Mouse (Mus musculus): ENCODE results near the gene Unc5b. TPM values are rescaled to one million over a fixed set of nuclear protein-coding genes. Genes with fewer than 3 reads are reported as not detected.

The Unc5b gene
- polyA plus RNA-seq, 1 experiment from 2014 or later: 2.4 TPM

DNA sequence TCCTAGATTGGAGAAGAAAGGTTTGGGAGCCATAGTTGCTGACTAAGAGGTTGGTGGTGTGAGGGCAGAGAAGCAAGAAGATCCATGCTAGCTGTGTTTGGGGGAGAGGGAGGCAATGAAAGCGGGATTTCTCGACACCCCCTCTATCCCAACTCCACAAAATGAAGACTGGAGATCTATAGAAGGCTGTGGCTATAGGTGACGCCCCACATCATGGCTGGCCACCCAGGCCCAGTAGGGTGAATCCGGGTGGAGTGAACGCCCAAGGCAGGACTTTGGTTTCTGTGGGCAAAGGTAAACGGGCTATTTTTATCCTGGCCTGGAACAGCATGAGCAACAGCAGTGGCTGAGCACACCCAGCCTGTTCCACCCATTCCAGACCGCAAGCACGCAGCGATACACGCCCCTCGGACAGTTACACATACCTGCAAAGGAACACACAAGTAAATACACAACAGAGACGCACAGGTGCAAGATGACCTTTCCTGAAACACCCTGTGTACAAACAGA lies 1.3 kb upstream of the Unc5b start:
- ATAC-seq (ENCODE audit: low FRiP score, low TSS enrichment): no peak

DNA sequence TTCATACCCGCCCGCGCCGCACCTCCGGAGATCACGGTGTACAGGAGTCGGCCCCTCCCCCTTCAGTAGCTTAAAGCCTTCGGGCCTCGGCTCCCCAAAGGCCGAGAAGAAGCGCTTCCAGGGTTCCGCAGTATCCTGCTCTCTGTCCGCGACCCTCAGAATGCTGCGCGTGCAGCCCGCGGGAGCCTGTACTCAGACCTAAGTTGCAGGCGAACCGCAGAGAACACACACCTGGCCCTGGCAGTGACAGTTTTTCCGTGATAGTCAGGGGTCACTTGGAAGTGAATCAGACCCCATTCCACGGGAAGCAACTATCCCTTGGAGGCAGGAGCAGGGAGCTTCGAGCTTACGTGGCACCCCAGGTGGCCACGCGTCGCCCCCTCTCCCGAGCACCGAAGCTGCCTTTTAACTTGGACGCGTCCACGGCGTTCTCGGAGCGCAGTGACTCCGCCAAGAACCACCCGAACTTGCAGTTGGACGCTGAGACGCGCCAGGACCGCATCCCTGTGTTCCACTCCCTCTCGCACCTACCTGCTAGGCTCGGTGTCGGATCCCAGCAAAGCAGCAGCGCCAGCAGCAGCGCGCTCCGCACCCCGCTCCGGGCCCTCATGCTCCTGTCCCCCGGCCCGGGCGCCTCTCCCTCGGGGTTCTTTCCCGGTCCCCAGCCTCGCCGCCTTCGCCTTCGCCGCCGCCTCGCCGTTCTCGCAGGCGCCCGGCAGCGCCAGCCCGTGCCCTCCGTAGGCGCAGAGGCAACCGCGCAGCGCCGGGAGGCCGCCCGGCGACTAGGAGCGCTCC lies 628 bp downstream of the Unc5b start:
- under 1% methylated on average over 78 of the region's 78 CpGs for WGBS
- Histone ChIP-seq H3K9me3 (ENCODE audit: control insufficient read depth, low read length) (no peaks in the 10 kb centered on the region), H3K4me2 (ENCODE audit: low read length) (peak overlapping the region; percentile 96), H3K9ac (replicated peaks; ENCODE audit: low read length) (peak overlapping the region; percentile 57), H3K27me3 (ENCODE audit: control insufficient read depth, insufficient read depth, low read length) (peaks cover 67% of the 10 kb centered on the region), H3K4me3 (replicated peaks; ENCODE audit: low read depth, low read length) (peak overlapping the region; percentile 57), H3K4me1 (ENCODE audit: control insufficient read depth, insufficient read depth, low read length) (peaks cover 39% of the 10 kb centered on the region), H3K36me3 (ENCODE audit: control insufficient read depth, insufficient read depth, low read length) (no peaks in the 10 kb centered on the region), H3K27ac (replicated peaks; ENCODE audit: low read depth, low read length) (peak overlapping the region; percentile 45; the same call in 1 of the 2 replicates)
- peak; percentile 57 for DNase-seq
- ATAC-seq (ENCODE audit: low FRiP score, low TSS enrichment): 0 out of 2 replicates have a peak, but pooled peaks have one; percentile 7

More for the DNA sequence above, 1.3 kb upstream of the Unc5b start:
- 76% methylated on average over 12 of the region's 12 CpGs for WGBS
- DNase-seq: no peak
- Histone ChIP-seq H3K27me3 (ENCODE audit: control insufficient read depth, insufficient read depth, low read length) (peaks cover 55% of the 10 kb centered on the region), H3K9me3 (ENCODE audit: control insufficient read depth, low read length) (no peaks in the 10 kb centered on the region), H3K4me1 (ENCODE audit: control insufficient read depth, insufficient read depth, low read length) (peaks cover 23% of the 10 kb centered on the region), H3K36me3 (ENCODE audit: control insufficient read depth, insufficient read depth, low read length) (no peaks in the 10 kb centered on the region), H3K9ac (replicated peaks; ENCODE audit: low read length) (no peak overlapping the region), H3K27ac (replicated peaks; ENCODE audit: low read depth, low read length) (no peak overlapping the region), H3K4me2 (ENCODE audit: low read length) (no peak overlapping the region), H3K4me3 (replicated peaks; ENCODE audit: low read depth, low read length) (no peak overlapping the region)

DNA sequence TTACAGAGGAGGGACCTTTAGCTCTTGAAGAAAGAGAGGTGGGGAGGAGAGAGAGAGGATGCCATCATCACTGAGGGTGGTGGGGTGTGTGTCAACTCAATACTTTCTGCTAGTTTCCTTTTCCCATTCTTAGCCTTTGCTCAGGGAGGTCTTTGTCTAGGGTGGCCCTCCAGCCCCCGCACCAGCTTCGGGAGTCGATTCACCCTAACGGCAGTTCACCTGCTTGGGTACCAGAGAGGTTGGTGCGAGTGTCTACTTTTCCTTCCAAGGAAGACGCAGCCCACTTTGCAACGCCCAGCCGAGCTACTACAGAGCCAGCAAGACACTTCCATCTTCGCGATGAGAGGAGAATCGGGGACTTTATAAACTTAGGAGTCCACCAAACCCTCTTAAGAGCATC lies 1.4 kb downstream of the Unc5b start:
- Histone ChIP-seq H3K9ac (replicated peaks; ENCODE audit: low read length) (peak overlapping the region; percentile 57; the same call in 1 of the 2 replicates), H3K4me2 (ENCODE audit: low read length) (peak overlapping the region; percentile 96), H3K27ac (replicated peaks; ENCODE audit: low read depth, low read length) (no peak overlapping the region), H3K4me1 (ENCODE audit: control insufficient read depth, insufficient read depth, low read length) (peaks cover 39% of the 10 kb centered on the region), H3K36me3 (ENCODE audit: control insufficient read depth, insufficient read depth, low read length) (no peaks in the 10 kb centered on the region), H3K27me3 (ENCODE audit: control insufficient read depth, insufficient read depth, low read length) (peaks cover 72% of the 10 kb centered on the region), H3K4me3 (replicated peaks; ENCODE audit: low read depth, low read length) (peak overlapping the region; percentile 57), H3K9me3 (ENCODE audit: control insufficient read depth, low read length) (no peaks in the 10 kb centered on the region)
- DNase-seq: no peak
- WGBS: under 1% methylated on average over 11 of the region's 11 CpGs
- ATAC-seq (ENCODE audit: low FRiP score, low TSS enrichment): no peak

DNA sequence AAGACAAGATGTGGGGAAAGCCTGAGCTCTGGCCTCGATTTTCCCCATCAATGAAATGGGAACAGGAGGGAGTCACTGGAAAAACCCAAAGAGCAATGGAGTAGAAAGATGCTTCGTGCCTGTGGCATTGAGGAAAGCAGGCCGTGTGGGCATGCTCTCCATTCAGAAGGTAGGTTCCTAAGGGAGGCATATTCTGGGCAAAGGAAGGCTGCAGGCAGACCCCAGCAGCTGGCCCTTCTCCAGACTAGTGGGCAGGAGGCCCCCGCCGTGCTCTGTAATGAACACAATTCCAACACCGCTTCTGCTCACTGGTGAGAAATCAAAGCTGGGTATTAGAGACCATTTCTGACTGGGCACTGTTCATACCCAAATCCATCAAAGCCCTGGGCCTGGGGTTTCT lies 2.3 kb downstream of the Unc5b start:
- H3K27me3 ChIP-seq (ENCODE audit: control insufficient read depth, insufficient read depth, low read length): peaks cover 72% of the 10 kb centered on the region
- H3K9ac ChIP-seq (replicated peaks; ENCODE audit: low read length): 0 out of 2 replicates have a peak overlapping the region, but pooled peaks have one; percentile 2
- WGBS: 28% methylated on average over 6 of the region's 6 CpGs
- DNase-seq: no peak
- no peak overlapping the region for H3K27ac ChIP-seq (replicated peaks; ENCODE audit: low read depth, low read length)
- no peaks in the 10 kb centered on the region for H3K9me3 ChIP-seq (ENCODE audit: control insufficient read depth, low read length)
- no peaks in the 10 kb centered on the region for H3K36me3 ChIP-seq (ENCODE audit: control insufficient read depth, insufficient read depth, low read length)
- peak overlapping the region; percentile 57 for H3K4me3 ChIP-seq (replicated peaks; ENCODE audit: low read depth, low read length)
- peak overlapping the region; percentile 96 for H3K4me2 ChIP-seq (ENCODE audit: low read length)
- peaks cover 39% of the 10 kb centered on the region for H3K4me1 ChIP-seq (ENCODE audit: control insufficient read depth, insufficient read depth, low read length)
- no peak for ATAC-seq (ENCODE audit: low FRiP score, low TSS enrichment)

DNA sequence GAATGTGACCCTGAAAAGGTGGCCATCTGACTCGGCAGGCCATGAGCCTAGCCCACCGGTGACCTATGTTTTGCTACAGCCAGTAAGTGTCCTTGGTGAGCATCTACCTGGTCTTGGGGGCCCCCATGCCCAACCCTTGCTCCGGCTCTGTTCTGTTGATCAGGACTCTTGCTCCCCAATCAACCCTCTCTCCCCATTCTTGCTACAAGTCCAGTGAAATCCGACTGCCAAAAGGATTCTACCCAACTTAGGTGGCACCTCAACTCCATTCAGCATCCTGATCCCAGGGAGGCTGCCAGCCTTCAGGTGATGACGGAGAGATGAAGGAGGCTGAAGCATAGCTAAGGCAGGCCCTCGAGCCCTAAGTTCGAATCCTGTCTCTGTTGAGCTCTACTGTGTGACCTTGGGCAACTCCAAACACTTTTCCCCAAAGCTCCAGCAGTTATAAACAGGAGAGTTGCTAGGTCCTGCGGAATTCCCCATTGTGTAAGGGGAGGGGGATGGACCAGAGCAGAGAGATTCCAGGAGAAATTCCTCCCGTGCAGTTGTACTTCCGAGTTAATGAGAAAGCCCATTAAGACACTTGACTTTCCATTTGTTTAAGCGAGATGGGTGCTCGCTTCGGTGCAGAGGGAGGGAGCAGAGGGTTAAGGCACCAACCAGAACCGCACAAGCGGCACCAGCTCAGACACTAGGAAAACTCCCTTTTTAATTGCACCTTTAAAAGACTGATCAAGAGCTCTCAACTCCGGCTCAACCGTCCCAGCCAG lies 3.3 kb downstream of the Unc5b start:
- ATAC-seq (ENCODE audit: low FRiP score, low TSS enrichment) (no peak), DNase-seq (no peak)
- Histone ChIP-seq H3K27ac (replicated peaks; ENCODE audit: low read depth, low read length) (no peak overlapping the region), H3K9ac (replicated peaks; ENCODE audit: low read length) (no peak overlapping the region), H3K4me1 (ENCODE audit: control insufficient read depth, insufficient read depth, low read length) (peaks cover 39% of the 10 kb centered on the region), H3K4me2 (ENCODE audit: low read length) (peak overlapping the region; percentile 96), H3K36me3 (ENCODE audit: control insufficient read depth, insufficient read depth, low read length) (no peaks in the 10 kb centered on the region), H3K27me3 (ENCODE audit: control insufficient read depth, insufficient read depth, low read length) (peaks cover 64% of the 10 kb centered on the region), H3K4me3 (replicated peaks; ENCODE audit: low read depth, low read length) (0 out of 2 replicates have a peak overlapping the region, but pooled peaks have one; percentile 3), H3K9me3 (ENCODE audit: control insufficient read depth, low read length) (no peaks in the 10 kb centered on the region)
- WGBS: 45% methylated on average over 17 of the region's 17 CpGs

DNA sequence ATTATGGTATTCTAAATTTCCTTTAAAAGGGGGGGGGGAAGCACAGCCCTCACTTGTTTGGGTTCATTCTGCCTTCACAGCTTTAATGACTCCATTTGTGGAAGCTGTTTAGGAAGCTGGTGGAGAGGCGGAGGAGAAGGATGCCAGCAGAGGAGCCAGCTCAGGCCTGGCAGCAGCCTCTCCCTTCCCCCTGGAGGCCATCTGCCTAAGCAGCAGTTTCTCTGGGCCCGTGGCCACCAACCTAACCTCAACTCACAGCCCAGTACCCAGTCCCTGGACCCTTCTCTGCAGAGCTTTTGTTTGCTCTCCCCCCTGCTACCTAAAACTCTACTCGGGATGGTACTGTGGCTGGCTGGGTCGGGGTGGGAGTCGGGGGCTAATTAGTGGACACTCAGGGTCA lies 4.1 kb downstream of the Unc5b start:
- Histone ChIP-seq H3K9me3 (ENCODE audit: control insufficient read depth, low read length) (no peaks in the 10 kb centered on the region), H3K4me3 (replicated peaks; ENCODE audit: low read depth, low read length) (peak overlapping the region; percentile 39), H3K27me3 (ENCODE audit: control insufficient read depth, insufficient read depth, low read length) (peaks cover 58% of the 10 kb centered on the region), H3K36me3 (ENCODE audit: control insufficient read depth, insufficient read depth, low read length) (no peaks in the 10 kb centered on the region), H3K9ac (replicated peaks; ENCODE audit: low read length) (no peak overlapping the region; the same call in 1 of the 2 replicates), H3K27ac (replicated peaks; ENCODE audit: low read depth, low read length) (no peak overlapping the region), H3K4me2 (ENCODE audit: low read length) (peak overlapping the region; percentile 77), H3K4me1 (ENCODE audit: control insufficient read depth, insufficient read depth, low read length) (peaks cover 39% of the 10 kb centered on the region)
- no peak for ATAC-seq (ENCODE audit: low FRiP score, low TSS enrichment)
- DNase-seq: peak; percentile 60
- 26% methylated on average over 5 of the region's 5 CpGs for WGBS

DNA sequence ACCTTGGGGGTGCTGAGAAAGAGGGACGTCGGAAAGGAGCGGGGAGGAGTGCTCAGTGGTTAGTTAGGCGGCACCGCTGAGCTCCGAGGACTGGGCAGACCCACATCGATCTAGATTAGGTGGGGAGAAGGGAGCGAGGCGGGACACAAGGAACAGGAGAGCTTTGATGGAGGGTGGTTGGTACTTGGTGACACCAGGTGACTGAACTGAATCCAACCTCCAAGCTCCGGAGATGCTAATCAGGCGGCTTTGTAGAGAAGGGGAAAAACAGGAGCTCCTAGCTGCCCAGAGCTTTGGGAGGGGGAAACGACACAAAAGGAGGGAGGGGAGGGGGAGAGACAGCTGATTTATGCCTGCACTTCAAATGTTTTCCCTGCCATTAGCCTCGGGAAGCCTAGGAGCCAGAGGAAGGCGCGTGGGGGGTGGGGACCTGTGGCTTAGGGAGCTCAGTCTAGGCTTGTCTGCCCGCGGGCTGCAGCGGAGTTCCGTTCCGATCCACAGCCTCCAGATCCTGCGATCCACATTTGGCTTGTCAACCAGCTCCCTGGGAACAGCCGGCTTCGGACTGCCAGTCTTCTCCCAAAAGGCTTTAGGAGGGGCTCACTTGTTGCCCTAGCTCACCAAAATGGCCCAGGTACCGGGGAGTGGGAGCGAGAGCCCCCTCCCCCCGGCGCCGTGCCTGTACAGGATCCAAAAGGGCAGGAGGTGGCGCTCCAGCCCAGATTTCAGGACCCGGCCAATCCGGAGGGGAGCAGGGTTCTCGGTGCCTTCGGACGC lies 4.7 kb downstream of the Unc5b start:
- Histone ChIP-seq H3K9ac (replicated peaks; ENCODE audit: low read length) (peak overlapping the region; percentile 53), H3K27me3 (ENCODE audit: control insufficient read depth, insufficient read depth, low read length) (peaks cover 53% of the 10 kb centered on the region), H3K4me2 (ENCODE audit: low read length) (peak overlapping the region; percentile 77), H3K9me3 (ENCODE audit: control insufficient read depth, low read length) (no peaks in the 10 kb centered on the region), H3K4me3 (replicated peaks; ENCODE audit: low read depth, low read length) (peak overlapping the region; percentile 39), H3K27ac (replicated peaks; ENCODE audit: low read depth, low read length) (no peak overlapping the region), H3K36me3 (ENCODE audit: control insufficient read depth, insufficient read depth, low read length) (no peaks in the 10 kb centered on the region), H3K4me1 (ENCODE audit: control insufficient read depth, insufficient read depth, low read length) (peaks cover 34% of the 10 kb centered on the region)
- WGBS: under 1% methylated on average over 34 of the region's 34 CpGs
- DNase-seq (peak; percentile 80), ATAC-seq (ENCODE audit: low FRiP score, low TSS enrichment) (0 out of 2 replicates have a peak, but pooled peaks have one; percentile 28)

DNA sequence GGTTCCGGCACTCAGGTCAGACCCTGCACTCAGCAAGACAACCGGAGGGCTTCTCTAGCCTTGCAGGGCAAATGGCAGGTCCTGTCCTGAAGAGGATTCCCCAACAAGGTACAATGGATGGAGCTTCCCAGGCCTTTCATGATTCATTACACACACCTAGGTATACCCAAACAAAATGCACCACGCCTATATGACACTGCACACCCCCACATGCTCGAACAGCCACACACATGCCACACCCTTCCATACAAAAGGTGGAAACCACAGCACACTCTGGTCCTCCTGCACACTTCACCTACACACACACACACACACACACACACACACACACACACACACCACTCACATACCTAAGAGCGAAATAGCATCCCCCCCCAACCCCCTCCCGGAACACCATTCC lies 5.4 kb downstream of the Unc5b start:
- H3K36me3 ChIP-seq (ENCODE audit: control insufficient read depth, insufficient read depth, low read length): no peaks in the 10 kb centered on the region
- no peaks in the 10 kb centered on the region for H3K9me3 ChIP-seq (ENCODE audit: control insufficient read depth, low read length)
- peak overlapping the region; percentile 77 for H3K4me2 ChIP-seq (ENCODE audit: low read length)
- H3K27me3 ChIP-seq (ENCODE audit: control insufficient read depth, insufficient read depth, low read length): peaks cover 49% of the 10 kb centered on the region
- no peak overlapping the region; the same call in 1 of the 2 replicates for H3K9ac ChIP-seq (replicated peaks; ENCODE audit: low read length)
- no peak overlapping the region for H3K27ac ChIP-seq (replicated peaks; ENCODE audit: low read depth, low read length)
- WGBS: 68% methylated on average over 6 of the region's 6 CpGs
- H3K4me1 ChIP-seq (ENCODE audit: control insufficient read depth, insufficient read depth, low read length): peaks cover 30% of the 10 kb centered on the region
- DNase-seq: no peak
- no peak overlapping the region for H3K4me3 ChIP-seq (replicated peaks; ENCODE audit: low read depth, low read length)
- no peak for ATAC-seq (ENCODE audit: low FRiP score, low TSS enrichment)

Data from midbrain, embryonic 14.5 days (tissue).